Mouse (Mus musculus) forebrain, embryonic 14.5 days (tissue): ENCODE measurements at regions not wholly inside any gene's neighbourhood (a gene's known extent, or its start where the extent isn't known, plus 50 kb on each side); places are given as distances from the start of the nearest gene placed in this dataset.

Experiments used
- ATAC-seq: fragments of 200-750 bp; cut with Nextera tagmentation; 2 replicates; pipeline ENCODE4 v1.8.0; 2017; ENCODE audit warnings: mild to moderate bottlenecking, moderate library complexity
- DNase-seq: peaks from one replicate; pipeline ENCODE4 v3.0.0-alpha.2; 2015; ENCODE audit warnings: low spot score
- H3K27ac ChIP-seq: fragments of 300-500 bp; sonication (generic); 2 replicates; pipeline ENCODE4 v1.5.1; 2014; ENCODE audit warnings: low read depth, mild to moderate bottlenecking, control low read depth, low read length, moderate library complexity
- H3K27me3 ChIP-seq: fragments of 300-500 bp; sonication (generic); replicated peaks from 2 replicates; pipeline ENCODE4 v1.6.1; 2014; ENCODE audit warnings: low read length, control low read depth, mixed read lengths; ENCODE audit not compliant: control insufficient read depth, insufficient read depth
- H3K36me3 ChIP-seq: fragments of 300-500 bp; sonication (generic); 2 replicates; pipeline ENCODE4 v1.6.1; 2014; ENCODE audit warnings: low read length, control low read depth; ENCODE audit not compliant: control insufficient read depth, insufficient read depth
- H3K4me1 ChIP-seq: fragments of 300-500 bp; sonication (generic); 2 replicates; pipeline ENCODE4 v1.6.1; 2014; ENCODE audit warnings: antibody characterized with exemption, low read length, control low read depth; ENCODE audit not compliant: control insufficient read depth, insufficient read depth
- H3K4me2 ChIP-seq: fragments of 300-500 bp; sonication (generic); 2 replicates; pipeline ENCODE4 v1.6.1; 2014; ENCODE audit warnings: mild to moderate bottlenecking, control low read depth, low read length
- H3K4me3 ChIP-seq: fragments of 300-500 bp; sonication (generic); 2 replicates; pipeline ENCODE4 v1.5.1; 2014; ENCODE audit warnings: low read depth, low read length, control low read depth
- H3K9ac ChIP-seq: fragments of 300-500 bp; sonication (generic); 2 replicates; pipeline ENCODE4 v1.6.1; 2014; ENCODE audit warnings: mild to moderate bottlenecking, low read length, control low read depth, moderate library complexity
- H3K9me3 ChIP-seq: fragments of 300-500 bp; sonication (generic); replicated peaks from 2 replicates; pipeline ENCODE4 v1.6.1; 2016; ENCODE audit warnings: low read length, control low read depth, mixed read lengths; ENCODE audit not compliant: control insufficient read depth
- WGBS: fragments of 180-500 bp; shearing (Covaris S2); extraction: QIAGEN DNeasy Blood & Tissue Kit; methylation state at CpG from one replicate; pipeline ENCODE4 v1.1.7; 2014; 5-methylcytosine and 5-hydroxymethylcytosine counted together

DNA sequence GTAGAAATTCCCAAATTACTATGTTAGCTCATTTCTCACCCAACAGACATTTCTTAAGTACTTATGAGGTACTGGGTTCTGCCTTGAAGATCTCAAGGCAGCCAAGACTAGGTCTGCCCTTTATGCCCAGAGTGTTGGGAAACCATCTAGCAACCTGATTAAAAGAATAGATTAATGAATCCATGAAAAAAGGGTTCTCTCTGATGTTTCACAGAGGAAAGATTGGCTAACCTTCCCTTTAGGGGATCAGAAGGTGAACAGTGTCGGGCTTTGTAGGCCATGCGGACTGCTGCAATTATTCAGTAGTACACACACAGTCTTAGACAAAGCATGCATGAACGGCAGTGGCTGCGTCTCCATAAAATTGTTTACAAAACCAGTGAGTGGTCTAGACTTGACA, 556.3 kb downstream of the Vrk1 start:
- Histone ChIP-seq H3K9me3 (no peaks in the 10 kb centered on the region), H3K27me3 (no peaks in the 10 kb centered on the region), H3K4me3 (no peak overlapping the region), H3K4me2 (no peak overlapping the region), H3K4me1 (no peaks in the 10 kb centered on the region), H3K27ac (no peak overlapping the region), H3K9ac (no peak overlapping the region), H3K36me3 (no peaks in the 10 kb centered on the region)
- ATAC-seq (no peak), DNase-seq (no peak)
- 85% methylated on average over 4 of the region's 4 CpGs for WGBS

DNA sequence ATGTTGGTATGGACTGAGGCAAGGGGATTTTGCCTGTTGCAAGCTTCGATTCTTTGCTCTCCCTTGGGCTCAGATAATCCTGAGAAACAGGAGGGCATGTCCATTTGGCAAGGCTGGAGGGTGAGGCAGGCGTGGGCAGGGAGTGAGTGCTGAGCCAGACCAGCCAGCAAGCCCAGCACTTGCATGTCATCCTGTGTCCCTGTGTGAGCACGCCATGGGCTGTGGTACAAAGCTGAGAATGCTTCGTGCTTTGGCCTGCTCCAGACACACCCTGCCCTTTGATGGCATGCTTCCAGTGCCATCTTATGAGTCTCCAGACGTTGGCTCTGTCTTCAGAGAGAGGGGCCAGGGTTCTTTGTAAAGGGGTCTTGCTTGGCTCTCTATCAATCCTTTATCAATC, 557.1 kb downstream of the Vrk1 start:
- ATAC-seq (no peak), DNase-seq (no peak)
- Histone ChIP-seq H3K36me3 (no peaks in the 10 kb centered on the region), H3K9ac (no peak overlapping the region), H3K27me3 (no peaks in the 10 kb centered on the region), H3K4me3 (no peak overlapping the region), H3K4me2 (no peak overlapping the region), H3K27ac (no peak overlapping the region), H3K9me3 (no peaks in the 10 kb centered on the region), H3K4me1 (no peaks in the 10 kb centered on the region)
- 83% methylated on average over 5 of the region's 5 CpGs for WGBS

DNA sequence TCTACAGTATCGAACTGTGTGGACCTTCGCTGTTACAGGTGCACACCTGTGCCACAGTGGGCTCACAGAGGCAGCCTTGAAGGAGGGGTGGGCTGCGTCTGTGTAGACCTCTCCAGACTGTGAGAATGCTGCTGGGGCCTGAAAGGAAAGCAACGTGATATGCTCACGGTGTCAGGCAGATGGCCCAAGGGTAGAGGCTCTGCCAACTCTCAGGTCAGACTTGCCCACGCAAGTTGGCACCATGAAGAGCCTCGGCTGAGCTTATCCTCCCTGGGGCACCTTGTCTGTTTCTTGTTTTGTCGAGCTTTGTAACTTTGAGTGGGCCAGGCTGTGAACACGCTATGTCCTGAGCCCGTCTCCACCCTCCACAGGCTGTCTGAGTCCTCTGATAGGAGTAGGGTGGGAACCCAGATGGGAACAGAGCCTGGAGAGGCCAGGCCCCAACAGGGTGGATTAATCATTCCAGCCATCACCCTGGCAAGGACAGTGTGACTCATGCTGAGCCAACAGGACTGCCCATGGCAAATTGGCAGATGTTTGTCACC, 558.6 kb downstream of the Vrk1 start:
- H3K9me3 ChIP-seq: no peaks in the 10 kb centered on the region
- ATAC-seq: no peak
- 91% methylated on average over 10 of the region's 10 CpGs for WGBS
- H3K4me2 ChIP-seq: no peak overlapping the region
- H3K27ac ChIP-seq: no peak overlapping the region
- H3K9ac ChIP-seq: no peak overlapping the region
- H3K4me3 ChIP-seq: no peak overlapping the region
- no peaks in the 10 kb centered on the region for H3K36me3 ChIP-seq
- no peaks in the 10 kb centered on the region for H3K4me1 ChIP-seq
- DNase-seq: no peak
- no peaks in the 10 kb centered on the region for H3K27me3 ChIP-seq

DNA sequence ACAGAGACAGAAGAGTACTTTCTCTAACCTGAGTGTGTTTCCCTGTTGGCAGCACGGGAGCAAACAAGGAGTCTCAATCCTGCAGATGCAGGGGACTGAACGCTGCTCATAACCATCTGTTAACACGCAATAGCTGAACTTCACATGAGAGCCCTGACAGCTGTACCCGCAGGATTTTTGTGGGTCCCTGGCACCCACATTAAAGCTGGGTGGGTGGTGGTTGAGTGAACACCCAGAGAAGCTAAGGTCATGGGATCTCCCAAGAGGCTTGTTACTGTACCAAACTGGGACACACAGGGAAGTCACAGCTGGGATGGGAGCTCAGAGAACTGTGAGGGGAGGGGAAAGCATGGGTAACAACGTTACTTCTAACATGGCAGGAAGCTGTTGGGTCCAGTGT, 562.9 kb downstream of the Vrk1 start:
- Histone ChIP-seq H3K27ac (no peak overlapping the region), H3K4me1 (no peaks in the 10 kb centered on the region), H3K9me3 (no peaks in the 10 kb centered on the region), H3K9ac (no peak overlapping the region), H3K36me3 (no peaks in the 10 kb centered on the region), H3K27me3 (no peaks in the 10 kb centered on the region), H3K4me2 (no peak overlapping the region), H3K4me3 (no peak overlapping the region)
- ATAC-seq (no peak), DNase-seq (no peak)
- WGBS: 85% methylated on average over 5 of the region's 5 CpGs

DNA sequence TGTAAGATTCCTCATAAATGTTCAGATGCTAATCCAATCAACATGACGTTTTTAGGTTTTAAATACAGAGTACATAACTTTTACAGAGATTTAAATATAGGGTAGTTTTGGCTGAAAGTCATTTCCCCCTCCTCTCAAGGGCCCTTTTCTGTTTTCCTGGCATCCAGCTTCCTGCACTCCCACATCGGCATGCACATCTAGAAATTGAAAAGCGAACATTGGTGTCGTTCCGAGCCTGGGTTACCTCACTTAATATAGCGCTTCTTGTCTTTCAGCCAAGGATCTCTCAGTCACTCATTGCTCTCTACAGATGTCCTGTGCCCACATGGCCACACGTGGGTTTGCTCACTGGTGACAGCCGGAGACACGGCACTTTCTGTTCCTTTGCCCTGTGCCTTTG, 572.7 kb downstream of the Vrk1 start:
- no peak overlapping the region for H3K4me3 ChIP-seq
- DNase-seq (no peak), ATAC-seq (no peak)
- no peaks in the 10 kb centered on the region for H3K36me3 ChIP-seq
- H3K9ac ChIP-seq: no peak overlapping the region
- H3K27ac ChIP-seq: no peak overlapping the region
- no peak overlapping the region for H3K4me2 ChIP-seq
- H3K9me3 ChIP-seq: no peaks in the 10 kb centered on the region
- no peaks in the 10 kb centered on the region for H3K4me1 ChIP-seq
- H3K27me3 ChIP-seq: no peaks in the 10 kb centered on the region
- WGBS: 84% methylated on average over 9 of the region's 9 CpGs

DNA sequence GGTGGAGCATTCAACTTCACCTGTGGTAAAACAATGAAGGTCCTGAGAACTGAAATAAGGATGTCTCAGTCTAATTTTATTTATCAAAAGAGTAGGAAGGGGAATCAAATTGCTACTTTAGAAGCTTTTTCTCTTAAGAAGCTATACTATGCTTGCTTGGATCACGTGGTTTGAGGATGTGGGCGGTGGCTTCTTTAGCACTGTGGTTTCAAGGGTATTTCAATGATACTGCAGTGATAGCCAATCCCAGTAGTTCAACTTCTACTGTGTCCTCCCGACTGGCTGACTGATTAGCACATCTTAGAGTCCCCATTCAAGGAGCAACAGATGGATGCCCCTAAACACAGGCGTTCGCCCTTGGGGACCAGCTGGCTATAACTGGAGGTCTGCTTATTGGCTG, 575.6 kb downstream of the Vrk1 start:
- 87% methylated on average over 5 of the region's 5 CpGs for WGBS
- Histone ChIP-seq H3K4me2 (no peak overlapping the region), H3K9me3 (no peaks in the 10 kb centered on the region), H3K4me3 (no peak overlapping the region), H3K9ac (no peak overlapping the region), H3K4me1 (no peaks in the 10 kb centered on the region), H3K27me3 (no peaks in the 10 kb centered on the region), H3K27ac (no peak overlapping the region), H3K36me3 (no peaks in the 10 kb centered on the region)
- no peak for DNase-seq
- no peak for ATAC-seq

DNA sequence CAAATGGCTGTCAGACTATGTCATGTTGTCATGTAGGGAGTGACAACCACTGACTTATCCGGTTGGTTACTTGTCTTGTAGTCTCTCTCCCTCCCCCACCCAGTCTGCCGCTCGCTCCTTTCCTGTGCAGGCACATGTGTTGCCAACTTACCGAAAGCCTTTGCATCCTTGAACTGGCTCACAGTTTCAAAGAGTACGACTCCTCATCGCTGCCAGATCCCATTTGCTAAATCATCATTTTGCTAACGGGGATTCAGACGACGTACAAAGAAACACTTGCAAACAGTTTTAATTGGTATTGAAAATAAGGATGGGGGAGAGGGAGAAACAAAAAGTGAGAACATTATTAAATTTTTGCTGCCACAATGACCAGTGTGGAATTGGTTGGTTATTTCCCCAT, 582.7 kb downstream of the Vrk1 start:
- Histone ChIP-seq H3K4me2 (no peak overlapping the region), H3K36me3 (no peaks in the 10 kb centered on the region), H3K27me3 (no peaks in the 10 kb centered on the region), H3K4me3 (no peak overlapping the region), H3K27ac (no peak overlapping the region), H3K9ac (no peak overlapping the region), H3K9me3 (no peaks in the 10 kb centered on the region), H3K4me1 (no peaks in the 10 kb centered on the region)
- WGBS: 49% methylated on average over 9 of the region's 9 CpGs
- DNase-seq: peak; percentile 40
- no peak for ATAC-seq

DNA sequence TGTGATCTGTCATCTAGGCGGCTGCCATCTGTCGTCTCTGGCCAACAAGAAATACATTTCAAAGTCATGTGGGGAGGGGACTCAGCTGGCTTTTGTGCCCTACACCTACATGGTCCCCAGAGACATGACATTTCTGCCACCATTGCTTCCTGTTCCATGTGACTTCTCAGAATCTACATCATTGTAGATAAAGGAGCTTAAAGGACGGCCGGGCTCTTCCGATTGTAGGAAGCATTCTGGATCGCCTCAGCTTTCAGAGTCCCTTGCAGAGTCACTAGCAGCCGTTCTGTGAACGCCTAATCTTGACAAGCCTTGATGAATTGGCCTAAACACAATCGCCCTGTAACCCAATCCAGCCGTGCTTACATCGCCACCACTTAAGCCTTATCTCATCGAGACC, 587.6 kb downstream of the Vrk1 start:
- H3K27ac ChIP-seq: no peak overlapping the region

DNA sequence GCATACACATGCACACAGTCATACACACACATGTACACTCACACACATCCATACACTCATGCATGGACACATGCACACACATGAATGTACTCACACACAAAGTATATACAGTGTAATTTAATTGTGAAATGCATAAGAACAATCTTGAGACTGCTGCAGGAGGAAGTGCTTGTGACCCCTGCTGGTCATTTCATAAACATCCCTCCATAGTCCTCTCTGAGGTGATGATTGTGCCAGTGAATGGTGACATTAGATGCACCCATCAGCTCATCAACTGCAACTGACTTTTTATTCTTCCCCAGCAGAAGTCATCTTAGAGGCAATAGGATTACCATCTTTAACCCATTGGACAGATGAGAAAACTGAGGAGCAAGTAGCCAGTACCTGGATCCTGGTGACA, 597.2 kb downstream of the Vrk1 start:
- H3K4me1 ChIP-seq: no peaks in the 10 kb centered on the region

More for the DNA sequence above, 587.6 kb downstream of the Vrk1 start:
- Histone ChIP-seq H3K36me3 (no peaks in the 10 kb centered on the region), H3K4me3 (no peak overlapping the region), H3K27me3 (no peaks in the 10 kb centered on the region), H3K9ac (no peak overlapping the region), H3K4me1 (no peaks in the 10 kb centered on the region), H3K9me3 (no peaks in the 10 kb centered on the region), H3K4me2 (no peak overlapping the region)
- ATAC-seq: no peak
- no peak for DNase-seq
- WGBS: 78% methylated on average over 12 of the region's 12 CpGs

More for the DNA sequence above, 597.2 kb downstream of the Vrk1 start:
- H3K36me3 ChIP-seq: no peaks in the 10 kb centered on the region
- H3K9me3 ChIP-seq: no peaks in the 10 kb centered on the region
- DNase-seq (no peak), ATAC-seq (no peak)
- H3K27ac ChIP-seq: no peak overlapping the region
- no peaks in the 10 kb centered on the region for H3K27me3 ChIP-seq
- H3K4me2 ChIP-seq: no peak overlapping the region
- no peak overlapping the region for H3K9ac ChIP-seq
- H3K4me3 ChIP-seq: no peak overlapping the region
